Mouse (Mus musculus): ENCODE data around the gene S1pr1.

The S1pr1 gene

GRCm38 (mm10) chr3:115711924-115712807 lies 2.7 kb downstream of the S1pr1 start:
- no peak for DNase-seq (ENCODE audit: low spot score)

DNA sequence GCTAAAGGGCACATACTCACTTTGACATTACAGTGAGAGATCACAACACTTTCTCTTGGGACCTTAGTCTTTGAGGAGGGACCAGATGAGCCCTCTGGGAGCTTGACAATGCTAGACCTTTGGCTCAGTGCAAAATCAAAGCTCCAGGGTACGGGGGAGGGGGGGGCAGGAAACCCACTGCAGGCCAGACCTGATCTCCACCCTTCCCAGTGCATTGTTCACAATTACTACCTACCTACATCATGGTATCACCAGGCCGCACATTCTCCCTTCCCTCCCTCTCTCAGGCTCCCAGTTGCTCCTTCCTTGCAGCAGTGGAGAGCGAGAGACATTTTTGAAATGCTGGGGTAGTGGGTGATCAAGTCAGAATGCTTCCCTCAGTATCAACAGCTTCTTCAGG lies 3.5 kb downstream of the S1pr1 start:
- DNase-seq (ENCODE audit: low spot score), result no peak

- DNase-seq (ENCODE audit: low spot score), result no peak
Observed at GRCm38 (mm10) chr3:115710051-115710450, 4.8 kb downstream of the S1pr1 start.

DNA sequence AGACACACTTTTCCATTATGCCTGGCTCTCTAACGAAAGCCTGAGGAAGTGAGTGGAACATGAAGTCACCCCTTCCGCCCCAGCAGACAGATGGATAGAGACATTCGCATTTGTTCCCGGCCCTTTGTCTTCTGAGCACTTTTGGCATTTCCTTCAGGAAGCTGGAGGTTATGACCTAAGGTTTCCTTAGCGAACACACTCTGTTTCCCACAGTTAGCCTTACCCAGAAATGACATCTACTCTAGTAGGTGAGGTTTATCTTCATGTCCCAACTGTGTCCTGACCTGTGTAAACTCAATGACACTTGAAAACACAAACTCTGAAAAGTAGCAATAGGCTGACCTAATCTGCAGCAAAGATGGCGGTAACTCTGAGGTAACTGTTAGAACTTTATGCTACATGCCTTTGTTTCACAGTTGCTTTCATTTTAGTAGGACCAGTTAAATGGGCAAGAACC lies 5.7 kb downstream of the S1pr1 start:
- no peak for DNase-seq (ENCODE audit: low spot score)

DNA sequence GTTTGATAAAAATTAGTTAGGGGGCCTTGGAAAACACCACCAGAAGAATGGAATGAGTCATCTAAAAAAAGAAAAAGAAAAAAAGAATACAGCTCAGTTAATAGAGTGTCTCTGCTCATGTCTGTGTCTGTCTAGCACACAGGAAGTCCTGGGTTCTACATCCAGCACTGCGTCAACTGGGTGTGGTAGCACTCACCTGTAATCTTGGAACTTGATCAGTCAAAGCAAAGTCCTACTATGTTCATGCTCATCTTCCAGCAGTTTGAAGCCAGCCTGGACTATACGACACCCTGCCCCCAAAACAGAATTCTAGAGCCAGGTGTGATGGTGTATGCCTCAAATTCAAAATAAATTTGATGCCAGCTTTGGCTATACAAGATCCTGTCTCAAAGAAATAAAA lies 8.1 kb downstream of the S1pr1 start:
- DNase-seq (ENCODE audit: low spot score), result no peak

- no peak for DNase-seq (ENCODE audit: low spot score)
Observed at GRCm38 (mm10) chr3:115704254-115704908, 10.5 kb downstream of the S1pr1 start.

DNA sequence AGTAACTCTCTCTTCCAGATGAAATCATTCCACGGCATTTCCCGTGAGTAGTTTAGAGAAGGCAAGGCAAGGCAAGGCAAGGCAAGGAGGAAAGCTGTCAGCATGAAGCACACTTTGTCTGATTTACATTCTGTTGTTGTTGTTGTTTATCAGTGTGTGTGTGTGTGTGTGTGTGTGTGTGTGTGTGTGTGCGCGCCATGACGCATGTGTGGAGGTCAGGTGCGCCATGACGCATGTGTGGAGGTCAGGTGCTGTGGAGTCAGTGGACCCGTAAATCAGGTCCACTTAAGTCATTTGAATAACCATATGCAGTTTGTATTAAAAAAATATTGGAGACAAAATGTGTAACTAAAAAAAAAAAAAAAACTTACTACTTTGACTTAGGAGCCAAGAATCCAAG lies 11.2 kb downstream of the S1pr1 start:
- DNase-seq (ENCODE audit: low spot score), result no peak

DNA sequence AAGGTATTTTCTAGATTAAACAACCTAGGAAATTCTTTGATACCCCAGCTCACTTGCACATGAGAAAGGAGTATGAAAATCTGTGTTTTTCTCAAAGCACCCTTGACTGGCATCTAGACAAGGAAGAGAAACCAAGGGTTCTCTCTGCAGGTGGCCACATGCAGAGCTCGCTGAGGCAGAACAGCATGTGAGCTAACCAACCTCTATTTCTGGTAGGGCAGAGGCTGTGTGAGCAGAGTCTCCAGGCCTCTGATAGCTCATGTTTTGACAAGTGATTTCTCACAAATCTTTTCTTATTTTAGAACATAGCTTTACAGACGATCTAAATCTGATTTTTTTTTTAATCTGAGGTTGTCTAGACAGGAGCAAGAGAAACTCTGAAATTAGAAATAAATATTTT lies 12.8 kb downstream of the S1pr1 start:
- peak; percentile 34 for DNase-seq (ENCODE audit: low spot score)

DNA sequence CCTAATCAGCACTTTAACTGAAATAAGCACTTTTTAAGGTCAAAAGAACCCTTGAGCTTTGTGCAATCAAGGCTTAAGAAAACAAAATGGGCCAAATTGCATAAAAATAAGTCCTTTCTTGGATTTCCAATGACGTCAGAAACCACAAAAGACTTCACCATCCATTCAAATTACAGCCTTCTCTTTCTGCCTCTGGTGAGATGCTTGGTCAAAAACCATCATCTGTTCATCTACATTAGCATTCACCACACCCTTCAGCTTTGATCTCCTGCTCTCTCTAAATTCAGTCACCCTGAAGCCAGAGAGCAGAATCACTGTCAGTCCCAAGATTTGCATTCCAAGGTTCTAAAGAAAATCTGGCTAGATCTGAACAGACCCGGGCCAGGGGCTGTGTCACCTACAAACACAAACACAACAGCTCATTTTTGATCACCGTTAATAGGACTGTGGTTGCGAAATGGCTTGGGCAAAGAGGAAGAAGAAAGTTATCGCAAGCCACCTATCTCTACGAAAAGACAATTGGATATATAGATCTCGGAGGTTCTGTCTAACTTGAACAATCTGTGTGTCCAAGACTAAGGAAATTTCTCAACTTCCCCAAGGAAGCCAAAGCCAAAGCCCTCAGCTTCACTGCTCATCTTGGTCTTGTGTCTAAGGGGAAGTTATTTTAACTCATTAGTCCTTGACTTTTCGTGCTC lies 19.5 kb downstream of the S1pr1 start:
- no peak for DNase-seq (ENCODE audit: low spot score)

DNA sequence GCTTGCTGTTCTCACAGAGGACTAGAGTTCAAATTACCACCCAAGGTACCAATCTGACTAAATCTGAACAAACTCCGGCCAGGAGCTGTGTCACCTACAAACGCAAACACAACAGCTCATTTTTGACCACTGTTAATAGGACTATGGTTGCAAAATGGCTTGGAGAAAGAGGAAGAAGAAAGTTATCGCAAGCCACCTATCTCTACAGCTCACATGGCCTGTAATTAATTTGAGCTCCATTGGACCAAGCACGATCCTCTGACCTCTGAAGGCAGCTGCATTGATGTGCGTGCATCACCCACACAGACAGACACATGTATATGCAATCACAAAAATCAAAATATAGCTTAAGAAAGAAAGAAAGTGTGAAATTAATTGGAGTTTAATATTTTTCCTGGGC lies 20.7 kb downstream of the S1pr1 start:
- DNase-seq (ENCODE audit: low spot score), result no peak

DNA sequence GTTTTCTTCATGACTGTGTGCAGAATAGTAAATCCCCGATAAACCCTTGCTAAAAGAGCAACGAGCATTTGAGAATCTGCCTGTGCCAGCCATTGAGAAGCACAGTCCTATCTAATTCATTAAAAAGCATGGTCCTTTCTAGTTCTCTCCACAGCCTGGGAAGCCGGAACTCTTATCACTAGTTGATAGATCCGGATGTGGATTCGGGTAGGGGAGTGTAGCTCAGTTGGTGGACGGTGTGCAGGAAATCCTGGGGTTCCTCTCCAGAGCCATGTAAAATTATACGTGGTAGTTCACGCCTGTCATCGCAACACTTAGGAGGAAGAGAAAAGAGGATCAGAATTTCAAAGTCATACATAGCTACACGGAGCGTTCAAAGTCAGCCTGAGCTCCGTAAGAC lies 21.5 kb downstream of the S1pr1 start:
- DNase-seq (ENCODE audit: low spot score), result no peak

GRCm38 (mm10) chr3:115692857-115693256 lies 22.0 kb downstream of the S1pr1 start:
- DNase-seq (ENCODE audit: low spot score), result no peak

DNA sequence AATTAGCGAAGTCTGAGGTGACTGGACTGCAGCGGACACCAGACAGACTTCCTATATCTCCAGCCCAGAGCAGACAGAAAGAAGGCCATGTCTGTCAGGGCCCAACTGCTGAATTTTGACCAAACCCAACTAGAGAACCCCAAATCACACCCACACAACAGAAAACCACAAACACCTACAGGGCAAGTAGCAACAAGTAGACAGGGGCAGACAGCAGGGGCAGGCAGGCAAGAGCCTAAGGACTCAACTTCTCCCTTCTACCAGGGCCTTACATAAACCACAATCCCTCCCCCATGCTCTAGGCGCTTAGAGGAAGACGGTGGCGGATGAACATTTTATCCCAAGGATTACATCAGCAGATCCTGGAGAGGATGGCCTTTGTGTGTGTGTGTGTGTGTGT lies 22.5 kb downstream of the S1pr1 start:
- DNase-seq (ENCODE audit: low spot score), result no peak

GRCm38 (mm10) chr3:115689920-115690319 lies 25.0 kb downstream of the S1pr1 start:
- DNase-seq (ENCODE audit: low spot score), result no peak

DNA sequence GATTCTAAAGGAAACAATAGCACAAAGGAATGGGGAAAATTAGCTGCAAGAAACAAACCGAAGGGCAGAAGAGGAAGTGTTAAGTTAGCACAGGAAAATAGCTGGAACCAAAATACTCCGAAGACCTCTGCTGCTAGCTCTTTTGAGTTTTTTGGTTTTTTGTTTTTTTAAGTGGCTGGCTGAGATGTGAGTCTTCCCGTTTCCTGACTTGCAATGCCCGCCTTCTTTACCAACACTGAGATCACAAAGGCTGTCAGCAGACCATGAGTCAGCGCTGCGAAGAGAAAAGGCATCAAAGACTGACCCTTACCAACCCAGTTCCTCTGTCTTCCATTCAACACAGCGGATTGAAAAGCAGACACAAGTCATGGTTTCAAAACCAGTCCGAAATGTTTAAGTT lies 25.5 kb downstream of the S1pr1 start:
- no peak for DNase-seq (ENCODE audit: low spot score)

DNA sequence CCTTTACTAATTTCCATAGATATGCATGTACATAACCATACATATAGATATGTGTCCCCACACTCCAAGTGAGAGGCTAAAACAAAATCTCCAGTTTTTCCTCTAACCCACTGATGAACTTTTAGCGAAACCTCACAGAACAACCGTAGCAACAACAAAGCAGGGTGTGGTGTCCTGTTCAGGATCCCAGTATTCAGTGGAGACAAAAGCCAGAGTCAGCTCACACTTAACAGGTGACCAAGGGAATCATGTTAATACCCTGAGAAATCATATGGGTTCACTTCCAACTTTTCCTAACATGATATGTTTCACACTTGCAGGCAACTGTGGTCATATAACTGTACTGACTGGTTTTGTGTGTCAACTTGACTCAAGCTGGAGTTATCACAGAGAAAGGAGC lies 27.1 kb downstream of the S1pr1 start:
- DNase-seq (ENCODE audit: low spot score), result no peak

- DNase-seq (ENCODE audit: low spot score), result peak; percentile 62
Observed at GRCm38 (mm10) chr3:115682328-115683088, 32.4 kb downstream of the S1pr1 start.

- no peak for DNase-seq (ENCODE audit: low spot score)
Observed at GRCm38 (mm10) chr3:115681184-115681583, 33.7 kb downstream of the S1pr1 start.

DNA sequence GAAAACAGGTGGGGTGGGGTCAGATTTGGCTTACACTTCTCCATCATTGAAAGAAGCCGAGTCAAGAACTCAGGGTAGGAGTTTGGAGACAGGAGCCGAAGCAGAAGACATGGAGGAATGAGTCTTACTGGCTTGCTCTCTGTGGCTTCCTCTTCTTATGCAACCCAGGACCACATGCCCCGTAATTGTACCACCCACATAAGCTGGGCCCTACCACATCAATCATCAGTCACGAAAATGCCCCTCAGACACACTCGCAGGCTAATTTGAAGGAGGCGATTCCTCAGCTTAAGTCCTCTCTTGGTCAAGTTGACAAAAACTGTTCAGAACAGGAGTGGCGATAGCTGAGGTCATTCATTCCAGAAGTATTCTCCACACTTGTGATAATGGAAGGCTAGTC lies 35.9 kb downstream of the S1pr1 start:
- DNase-seq (ENCODE audit: low spot score), result no peak

DNA sequence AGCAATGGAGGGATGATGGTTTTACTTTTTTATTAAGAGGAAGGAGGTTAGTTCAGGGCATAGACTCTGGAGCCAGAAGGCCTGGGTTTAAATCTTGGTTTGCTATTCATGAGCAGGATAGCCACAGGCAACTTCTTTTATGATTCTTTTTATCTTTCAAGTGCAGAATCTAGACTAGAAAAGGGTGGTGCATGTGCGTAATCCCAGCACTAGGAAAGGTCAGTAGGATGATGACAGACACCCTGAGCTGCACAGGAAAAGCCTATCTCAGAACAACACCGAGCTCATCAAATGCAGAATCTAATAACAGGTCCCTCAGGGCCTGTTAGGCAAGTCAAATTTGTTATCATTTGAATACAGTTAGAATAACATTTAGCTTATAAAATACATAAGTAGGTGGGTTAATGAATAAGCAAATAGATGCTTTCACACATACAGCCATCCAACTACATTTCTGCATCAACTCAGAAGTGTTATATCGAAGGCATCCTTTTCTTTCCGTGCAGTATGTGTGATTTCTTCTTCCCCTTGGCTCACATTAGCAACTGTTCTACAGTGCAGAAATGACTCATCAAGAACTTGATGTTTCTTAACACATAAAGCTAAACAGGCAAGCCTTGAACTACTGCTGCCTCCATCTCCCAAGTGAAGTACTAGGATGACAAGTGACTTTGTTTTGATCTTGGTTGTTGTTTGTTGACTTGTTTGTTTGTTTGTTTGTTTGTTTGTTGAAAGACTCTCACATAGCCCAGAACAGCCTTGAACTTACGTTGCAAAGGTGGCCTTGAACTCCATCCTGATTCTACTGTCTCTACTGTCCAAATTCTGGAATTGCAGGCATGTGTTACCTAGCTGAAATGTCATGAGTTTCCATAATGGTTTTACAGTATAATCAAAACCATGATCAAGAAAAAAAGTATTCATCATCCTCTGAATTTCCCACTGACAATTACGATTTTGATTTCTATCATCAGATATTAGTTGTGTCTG lies 39.0 kb downstream of the S1pr1 start:
- DNase-seq (ENCODE audit: low spot score), result no peak

DNA sequence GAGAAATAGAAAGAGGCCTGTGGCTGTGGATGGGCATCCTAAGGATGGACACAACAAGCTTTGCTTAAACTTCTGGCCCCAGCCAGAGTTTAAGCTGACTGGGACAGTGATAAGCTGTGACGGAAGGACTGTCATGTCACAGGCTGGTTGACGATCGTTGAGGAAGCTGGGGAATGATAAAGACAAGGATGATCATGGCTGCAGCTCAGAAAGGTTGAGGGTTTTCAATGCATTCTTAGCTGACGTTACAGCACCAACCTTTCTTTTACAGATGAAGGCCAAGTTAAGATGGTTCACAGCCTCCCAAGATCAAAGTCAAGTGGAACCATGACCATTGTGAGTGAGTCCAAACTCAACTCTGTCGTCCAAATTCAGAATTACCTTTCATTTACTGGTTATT lies 40.2 kb downstream of the S1pr1 start:
- DNase-seq (ENCODE audit: low spot score), result no peak

Data from spleen, adult 12 weeks (tissue).